Mouse (Mus musculus): ENCODE results near the gene Ccnl2. TPM values are rescaled to one million over a fixed set of nuclear protein-coding genes. Genes with fewer than 3 reads are reported as not detected.

The Ccnl2 gene
- polyA plus RNA-seq, 1 experiment: 18.8 TPM

DNA sequence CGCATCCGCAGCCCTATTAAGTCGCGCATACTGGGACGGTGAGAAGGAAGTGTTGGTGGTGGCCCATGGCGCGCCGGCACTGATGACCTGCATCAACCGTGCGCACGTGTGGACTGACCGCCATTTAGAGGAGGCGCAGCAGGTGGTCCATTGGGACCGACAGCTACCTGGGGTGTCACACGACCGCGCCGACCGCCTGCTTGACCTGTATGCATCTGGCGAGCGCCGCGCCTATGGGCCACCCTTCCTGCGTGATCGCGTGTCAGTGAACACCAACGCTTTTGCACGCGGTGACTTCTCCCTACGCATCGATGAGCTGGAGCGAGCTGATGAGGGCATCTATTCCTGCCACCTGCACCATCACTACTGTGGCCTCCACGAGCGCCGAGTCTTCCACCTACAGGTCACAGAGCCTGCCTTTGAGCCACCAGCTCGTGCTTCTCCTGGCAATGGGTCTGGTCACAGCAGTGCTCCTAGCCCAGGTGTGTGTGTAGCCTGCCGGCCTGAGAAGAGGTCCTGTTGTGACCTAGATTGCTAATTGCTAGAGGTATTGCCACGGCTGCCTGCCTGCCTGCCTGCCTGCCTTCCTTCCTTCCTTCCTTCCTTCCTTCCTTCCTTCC is 29.5 kb downstream of the Ccnl2 start:
- no peak for TF ChIP-seq CTCF (IDR thresholded peaks at IDR 0.05; ENCODE audit: control insufficient read depth, insufficient read depth, insufficient read length)
- Histone ChIP-seq H3K27me3 (ENCODE audit: control insufficient read depth, insufficient read depth, insufficient read length) (no peaks in the 10 kb centered on the region), H3K4me3 (ENCODE audit: insufficient read depth, poor library complexity, severe bottlenecking) (no peak overlapping the region), H3K36me3 (ENCODE audit: control insufficient read depth, insufficient read depth) (peaks cover 9% of the 10 kb centered on the region), H3K79me3 (ENCODE audit: low read depth) (peaks cover 4% of the 10 kb centered on the region), H3K79me2 (ENCODE audit: control insufficient read depth, insufficient read depth) (peaks cover 14% of the 10 kb centered on the region), H3ac (ENCODE audit: control insufficient read depth, insufficient read length, low read depth) (no peak overlapping the region)

DNA sequence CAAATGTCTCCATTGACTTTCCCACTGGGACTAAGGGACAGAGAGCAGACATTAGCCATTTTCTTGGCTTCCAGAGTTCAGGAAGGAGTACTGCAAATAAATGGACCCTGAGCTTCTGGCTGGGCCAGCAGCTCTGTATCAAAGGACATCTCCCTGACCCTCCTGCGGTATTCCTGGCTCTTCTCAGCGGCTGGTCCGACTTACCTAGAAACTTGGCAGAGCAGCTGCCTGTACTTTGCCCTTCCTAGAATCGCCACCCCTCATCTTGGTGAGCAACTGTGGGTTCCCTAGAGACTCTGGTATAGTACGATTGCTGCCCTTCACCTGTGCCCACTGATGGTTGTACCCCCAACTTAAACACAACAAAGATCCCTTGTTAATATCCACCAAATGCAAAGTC is 30.9 kb downstream of the Ccnl2 start:
- Histone ChIP-seq H3K79me2 (ENCODE audit: control insufficient read depth, insufficient read depth) (peaks cover 22% of the 10 kb centered on the region), H3ac (ENCODE audit: control insufficient read depth, insufficient read length, low read depth) (no peak overlapping the region), H3K4me3 (ENCODE audit: insufficient read depth, poor library complexity, severe bottlenecking) (no peak overlapping the region), H3K36me3 (ENCODE audit: control insufficient read depth, insufficient read depth) (peaks cover 9% of the 10 kb centered on the region), H3K79me3 (ENCODE audit: low read depth) (peaks cover 10% of the 10 kb centered on the region), H3K27me3 (ENCODE audit: control insufficient read depth, insufficient read depth, insufficient read length) (no peaks in the 10 kb centered on the region)
- no peak for TF ChIP-seq USF1 (IDR thresholded peaks at IDR 0.05; ENCODE audit: low read depth)
- no peak for TF ChIP-seq MYOG (IDR thresholded peaks at IDR 0.05; ENCODE audit: control insufficient read depth, extremely low read depth, insufficient read length)
- no peak for TF ChIP-seq CEBPB (IDR thresholded peaks at IDR 0.05; ENCODE audit: low read depth)
- no peak for TF ChIP-seq CTCF (IDR thresholded peaks at IDR 0.05; ENCODE audit: control insufficient read depth, insufficient read depth, insufficient read length)
- TF ChIP-seq MYOD1 (IDR thresholded peaks at IDR 0.05; ENCODE audit: control insufficient read depth, insufficient read length, low read depth): no peak
- TF ChIP-seq FOSL1 (IDR thresholded peaks at IDR 0.05; ENCODE audit: insufficient read depth, low read length, poor library complexity, severe bottlenecking): no peak
- TF ChIP-seq MAX (IDR thresholded peaks at IDR 0.05): no peak

DNA sequence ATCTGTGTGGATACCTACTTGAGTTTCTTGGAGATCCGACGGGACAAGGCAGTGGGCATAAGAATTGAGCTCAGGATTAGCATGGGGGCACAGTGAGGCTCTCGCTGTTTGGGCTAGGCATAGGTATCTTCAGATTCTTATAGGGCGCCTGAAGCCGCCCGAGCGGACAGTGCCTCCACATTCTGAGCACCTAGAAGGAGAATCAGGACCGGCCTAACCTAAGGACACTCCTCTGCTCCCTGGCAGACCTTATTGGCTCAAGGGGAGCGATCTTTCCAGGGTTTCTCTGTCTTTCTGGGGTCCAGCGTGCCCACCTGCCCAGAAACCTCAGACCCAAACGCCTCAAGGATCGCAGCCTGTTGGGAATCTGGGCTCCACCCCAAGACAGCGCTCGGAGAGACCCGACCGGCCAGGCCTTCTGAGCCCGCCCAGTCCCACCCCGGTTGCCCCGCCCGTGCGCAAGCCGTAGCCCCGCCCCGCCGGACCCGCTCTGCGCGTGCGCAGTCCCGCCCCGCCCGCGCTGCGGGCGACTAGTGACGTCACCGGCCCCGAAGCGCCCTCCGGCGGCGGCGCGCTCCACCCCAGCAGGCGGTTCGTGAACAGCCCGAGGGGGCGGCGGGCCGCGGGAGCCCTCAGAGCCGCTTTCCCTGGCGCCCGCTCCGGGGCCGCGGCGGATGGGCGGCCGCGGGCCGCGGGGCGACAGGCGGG is 34.7 kb downstream of the Ccnl2 start, which contains the start of gene Dvl1:
TSS of gene Dvl1 (plus strand) at position 532 of the 708 bp plus-strand sequence.
- peaks cover 46% of the 10 kb centered on the region for H3K79me2 ChIP-seq (ENCODE audit: control insufficient read depth, insufficient read depth)
- H3K4me3 ChIP-seq (ENCODE audit: insufficient read depth, poor library complexity, severe bottlenecking): peak within 1 kb of the TSS; percentile 76
- peaks cover 44% of the 10 kb centered on the region for H3K79me3 ChIP-seq (ENCODE audit: low read depth)
- no peak for TF ChIP-seq MYOG (IDR thresholded peaks at IDR 0.05; ENCODE audit: control insufficient read depth, extremely low read depth, insufficient read length)
- TF ChIP-seq CTCF (IDR thresholded peaks at IDR 0.05; ENCODE audit: control insufficient read depth, insufficient read depth, insufficient read length): peak; percentile 90
- no peak for TF ChIP-seq USF1 (IDR thresholded peaks at IDR 0.05; ENCODE audit: low read depth)
- no peak for TF ChIP-seq MAX (IDR thresholded peaks at IDR 0.05)
- H3ac ChIP-seq (ENCODE audit: control insufficient read depth, insufficient read length, low read depth): peak within 1 kb of the TSS; percentile 81
- no peaks in the 10 kb centered on the region for H3K27me3 ChIP-seq (ENCODE audit: control insufficient read depth, insufficient read depth, insufficient read length)
- H3K36me3 ChIP-seq (ENCODE audit: control insufficient read depth, insufficient read depth): peaks cover 14% of the 10 kb centered on the region

DNA sequence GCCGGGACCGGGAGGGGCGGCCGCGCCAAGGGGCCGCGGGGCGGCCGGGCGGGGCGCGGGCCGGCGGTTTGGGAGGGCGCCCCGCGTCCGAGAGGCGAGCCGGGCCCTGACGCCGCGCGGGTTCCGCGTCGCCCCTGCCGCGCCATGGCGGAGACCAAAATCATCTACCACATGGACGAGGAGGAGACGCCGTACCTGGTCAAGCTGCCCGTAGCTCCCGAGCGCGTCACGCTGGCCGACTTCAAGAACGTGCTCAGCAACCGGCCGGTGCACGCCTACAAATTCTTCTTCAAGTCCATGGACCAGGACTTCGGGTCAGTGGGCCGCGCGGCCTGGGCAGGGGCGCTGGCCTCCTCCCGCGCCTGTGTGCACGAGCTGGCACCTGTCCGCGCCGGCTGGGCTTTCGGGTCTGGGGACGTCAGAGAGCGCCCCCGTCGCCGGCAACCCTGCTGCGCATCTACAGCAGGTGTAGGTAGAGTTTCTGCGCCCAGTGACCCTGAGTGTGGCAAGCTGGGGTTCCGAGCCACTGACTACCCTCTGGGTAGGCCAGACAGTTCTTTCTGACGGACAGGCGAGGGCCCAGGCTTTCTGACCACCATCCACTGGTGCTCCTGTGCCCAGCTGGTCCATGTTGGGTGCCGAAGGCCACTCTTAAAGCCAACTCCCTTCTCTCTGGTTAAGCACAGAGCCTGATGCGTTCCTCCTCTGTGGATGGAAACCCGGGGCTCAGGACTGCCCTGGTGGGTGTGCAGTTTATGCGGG is 35.5 kb downstream of the Ccnl2 start:
- Histone ChIP-seq H3K4me3 (ENCODE audit: insufficient read depth, poor library complexity, severe bottlenecking) (peak overlapping the region; percentile 76), H3K36me3 (ENCODE audit: control insufficient read depth, insufficient read depth) (peaks cover 9% of the 10 kb centered on the region), H3K79me3 (ENCODE audit: low read depth) (peaks cover 51% of the 10 kb centered on the region), H3ac (ENCODE audit: control insufficient read depth, insufficient read length, low read depth) (peak overlapping the region; percentile 81), H3K79me2 (ENCODE audit: control insufficient read depth, insufficient read depth) (peaks cover 54% of the 10 kb centered on the region), H3K27me3 (ENCODE audit: control insufficient read depth, insufficient read depth, insufficient read length) (no peaks in the 10 kb centered on the region)
- TF ChIP-seq CTCF (IDR thresholded peaks at IDR 0.05; ENCODE audit: control insufficient read depth, insufficient read depth, insufficient read length): peak; percentile 22
- TF ChIP-seq USF1 (IDR thresholded peaks at IDR 0.05; ENCODE audit: low read depth): no peak
- no peak for TF ChIP-seq FOSL1 (IDR thresholded peaks at IDR 0.05; ENCODE audit: insufficient read depth, low read length, poor library complexity, severe bottlenecking)

DNA sequence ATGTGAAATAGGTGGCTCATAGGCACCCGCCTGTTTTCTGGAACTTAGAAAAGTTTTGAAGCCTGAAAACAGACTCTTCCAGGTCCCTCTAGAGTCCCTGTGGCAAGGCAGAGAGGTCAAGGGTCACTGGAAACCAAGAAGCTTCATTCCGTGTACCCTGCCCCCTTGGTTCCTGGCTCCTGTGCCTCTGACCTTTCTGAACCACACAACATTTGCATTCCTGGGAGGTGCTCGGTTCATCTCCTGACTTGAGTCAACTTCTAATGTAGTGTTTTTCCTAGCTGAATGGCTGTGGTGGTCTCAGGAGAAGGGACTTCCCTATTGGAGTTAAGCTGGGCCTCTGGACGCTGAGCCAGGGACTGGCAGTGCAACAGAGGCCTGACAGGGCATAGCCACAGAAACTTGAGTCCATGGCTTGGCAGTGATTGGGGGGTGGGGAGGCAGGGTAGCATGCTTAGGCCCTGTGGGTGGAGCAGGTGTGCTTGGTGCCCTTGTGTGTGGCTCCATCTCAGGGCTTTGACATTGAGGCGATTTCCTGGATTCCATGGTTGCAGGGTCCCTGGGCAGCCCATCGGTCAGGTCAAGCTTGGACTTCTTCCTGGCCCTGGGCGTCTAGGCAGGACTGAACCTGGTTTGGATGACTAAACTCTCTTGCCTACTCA is 36.3 kb downstream of the Ccnl2 start:
- Histone ChIP-seq H3ac (ENCODE audit: control insufficient read depth, insufficient read length, low read depth) (peak overlapping the region; percentile 43), H3K36me3 (ENCODE audit: control insufficient read depth, insufficient read depth) (peaks cover 5% of the 10 kb centered on the region), H3K79me2 (ENCODE audit: control insufficient read depth, insufficient read depth) (peaks cover 61% of the 10 kb centered on the region), H3K27me3 (ENCODE audit: control insufficient read depth, insufficient read depth, insufficient read length) (no peaks in the 10 kb centered on the region), H3K79me3 (ENCODE audit: low read depth) (peaks cover 56% of the 10 kb centered on the region), H3K4me3 (ENCODE audit: insufficient read depth, poor library complexity, severe bottlenecking) (peak overlapping the region; percentile 76)
- TF ChIP-seq CEBPB (IDR thresholded peaks at IDR 0.05; ENCODE audit: low read depth): no peak
- no peak for TF ChIP-seq CTCF (IDR thresholded peaks at IDR 0.05; ENCODE audit: control insufficient read depth, insufficient read depth, insufficient read length)
- TF ChIP-seq FOSL1 (IDR thresholded peaks at IDR 0.05; ENCODE audit: insufficient read depth, low read length, poor library complexity, severe bottlenecking): no peak
- no peak for TF ChIP-seq MYOG (IDR thresholded peaks at IDR 0.05; ENCODE audit: control insufficient read depth, extremely low read depth, insufficient read length)
- no peak for TF ChIP-seq MYOD1 (IDR thresholded peaks at IDR 0.05; ENCODE audit: control insufficient read depth, insufficient read length, low read depth)
- no peak for TF ChIP-seq USF1 (IDR thresholded peaks at IDR 0.05; ENCODE audit: low read depth)
- TF ChIP-seq MAX (IDR thresholded peaks at IDR 0.05): no peak

Data from C2C12 (cell line).